Mouse (Mus musculus) heart, adult 2 months (tissue): ENCODE data around the gene Rtp3.

Experiments
- CTCF ChIP-seq: fragments of 200-600 bp; IDR thresholded peaks from 2 replicates; pipeline ENCODE4 v1.8.1; 2022; ENCODE audit warnings: antibody characterized with exemption, mild to moderate bottlenecking, moderate library complexity
- POLR2A ChIP-seq: fragments of 200-500 bp; IDR thresholded peaks from 2 replicates; pipeline ENCODE4 v1.6.1; 2011; ENCODE audit warnings: mild to moderate bottlenecking, low read depth, low read length, control low read depth; ENCODE audit not compliant: insufficient read depth

DNA sequence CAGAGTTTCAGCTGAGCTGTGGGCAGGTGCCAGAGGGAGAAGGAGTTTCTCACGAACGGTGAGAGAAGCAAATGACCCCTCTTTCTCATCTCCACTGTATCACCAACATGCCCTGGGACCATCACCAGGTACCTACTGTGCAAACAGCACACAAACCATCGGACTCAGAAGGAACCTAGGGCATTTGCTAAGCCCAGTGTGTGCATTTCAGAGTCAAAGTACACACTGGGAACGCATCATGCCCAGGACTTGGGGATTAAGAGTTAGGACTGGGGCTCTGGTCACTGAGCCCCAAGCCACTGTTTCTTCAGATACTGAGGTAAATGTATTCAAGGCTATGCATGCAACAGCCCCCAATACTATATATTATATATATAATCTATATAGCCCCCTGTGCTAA lies 3.1 kb downstream of the Rtp3 start:
- TF ChIP-seq CTCF (no peak), POLR2A (no peak)
